Mouse (Mus musculus) lung, postnatal 10 days (tissue): ENCODE measurements at regions not wholly inside any gene's neighbourhood (a gene's known extent, or its start where the extent isn't known, plus 50 kb on each side); places are given as distances from the start of the nearest gene placed in this dataset.
"Not testable (repeated sequence)": the region's sequence is repeated elsewhere in the genome, so short reads cannot be mapped to it uniquely, and the experiment has no call there.

Source experiments
- DNase-seq: peaks from one replicate; pipeline ENCODE4 v3.0.0; 2021

- DNase-seq, result no peak
These were observed 698.5 kb downstream of the Triml1 start for GRCm38 (mm10) chr8:42442786-42443185.

DNA sequence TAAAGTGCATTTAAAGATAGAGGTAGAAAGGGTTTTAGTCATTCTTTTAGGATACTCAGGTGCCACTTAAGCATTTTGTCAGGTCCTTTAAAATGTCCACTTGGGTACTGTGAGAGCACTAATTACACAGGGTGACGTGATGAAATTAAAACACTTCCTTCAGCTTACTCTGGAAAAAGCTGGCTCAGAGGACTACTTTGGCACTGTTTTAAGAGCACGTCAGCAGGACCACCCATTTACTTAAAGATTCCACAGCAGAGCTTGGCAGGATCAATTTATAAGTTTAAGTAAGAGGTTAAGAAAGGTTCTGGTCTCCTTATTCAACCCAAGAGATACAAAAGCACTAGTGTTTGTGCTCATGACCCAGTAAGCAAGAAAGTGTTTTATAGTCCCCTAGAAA, 738.7 kb downstream of the Triml1 start:
- no peak for DNase-seq

DNA sequence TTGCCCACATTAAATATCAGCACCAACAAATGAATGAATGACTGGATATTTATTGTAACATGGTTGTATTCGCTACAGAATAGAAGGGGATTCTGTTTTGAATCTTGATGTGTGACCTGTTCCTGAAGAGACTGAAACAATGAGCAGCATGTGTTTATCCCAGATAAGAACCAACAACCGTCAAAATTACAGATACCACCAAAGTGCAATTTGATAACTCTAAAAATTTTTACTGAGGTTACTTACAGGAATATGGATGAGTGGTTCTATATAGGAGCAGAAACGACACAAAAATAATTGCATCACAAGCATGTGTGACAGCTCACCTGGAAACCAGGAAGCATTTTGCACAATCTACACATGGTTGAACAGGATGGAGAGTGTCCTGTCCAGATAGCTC, 744.4 kb downstream of the Triml1 start:
- DNase-seq, result no peak

- no peak for DNase-seq
These were observed 752.5 kb downstream of the Triml1 start for GRCm38 (mm10) chr8:42388816-42389215.

- no peak for DNase-seq
These were observed 793.1 kb downstream of the Triml1 start for GRCm38 (mm10) chr8:42348073-42348603.

- DNase-seq, result no peak
These were observed 806.6 kb downstream of the Triml1 start for GRCm38 (mm10) chr8:42334708-42335107.

GRCm38 (mm10) chr8:42324663-42325062, 816.6 kb downstream of the Triml1 start:
- peak; percentile 4 for DNase-seq

DNA sequence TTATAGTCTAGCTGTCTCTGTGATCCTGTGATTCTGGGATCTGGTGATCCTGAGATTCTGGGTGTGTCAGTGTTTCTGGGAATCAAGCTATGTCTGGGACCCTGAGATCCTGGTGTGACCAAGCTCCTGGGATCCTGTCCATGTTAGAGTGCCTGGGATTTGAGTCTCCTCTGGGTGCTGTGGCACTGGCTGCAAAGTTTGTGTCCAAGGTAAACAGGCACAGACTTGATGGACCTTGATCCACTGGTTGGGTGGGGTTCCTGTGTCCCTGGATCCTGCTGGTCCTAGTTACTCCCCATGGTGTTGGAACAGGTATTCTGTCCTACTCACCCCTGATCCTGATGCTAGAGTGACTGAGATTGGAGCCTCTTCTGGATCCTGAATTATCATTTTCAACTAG, 818.4 kb downstream of the Triml1 start:
- no peak for DNase-seq

DNA sequence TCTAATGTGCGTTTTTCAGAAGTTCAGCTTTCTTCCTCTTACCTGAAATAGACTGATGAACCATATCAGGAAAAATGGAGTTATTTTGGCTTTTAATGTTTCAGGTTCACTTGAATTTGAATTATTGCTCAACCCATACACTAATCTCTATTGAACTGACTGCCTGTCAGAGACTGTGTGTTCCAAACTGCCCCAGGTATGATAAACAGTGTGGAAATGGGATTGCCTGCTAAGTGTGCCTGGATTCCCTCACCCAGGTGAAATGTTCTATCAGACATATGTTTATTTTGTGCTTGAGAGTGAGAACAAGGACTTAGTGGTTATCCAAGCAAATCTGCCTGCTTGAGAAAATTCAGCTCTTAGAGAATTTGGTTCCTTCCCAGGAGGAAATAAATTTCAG, 830.2 kb downstream of the Triml1 start:
- DNase-seq, result no peak

GRCm38 (mm10) chr8:42291392-42291791, 849.9 kb downstream of the Triml1 start:
- no peak for DNase-seq

DNA sequence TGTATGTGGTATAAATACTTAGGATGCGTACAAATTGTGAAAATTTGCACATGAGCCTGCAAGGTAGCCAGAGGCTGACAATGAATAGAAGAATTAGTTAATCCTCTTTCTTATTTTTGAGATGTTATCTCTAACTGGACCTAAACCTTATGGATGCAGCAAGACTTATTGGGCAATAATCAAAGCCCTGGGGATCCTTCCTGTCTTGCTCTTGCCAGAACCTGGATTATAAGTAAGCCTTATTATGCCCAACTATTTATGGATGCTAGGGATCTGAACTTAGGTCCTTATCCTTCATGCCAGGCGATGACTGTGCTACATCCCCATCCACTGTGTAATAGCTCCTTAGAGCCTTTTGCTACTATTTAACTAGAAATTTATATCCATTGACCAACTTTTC, 859.3 kb downstream of the Triml1 start:
- DNase-seq, result no peak

DNA sequence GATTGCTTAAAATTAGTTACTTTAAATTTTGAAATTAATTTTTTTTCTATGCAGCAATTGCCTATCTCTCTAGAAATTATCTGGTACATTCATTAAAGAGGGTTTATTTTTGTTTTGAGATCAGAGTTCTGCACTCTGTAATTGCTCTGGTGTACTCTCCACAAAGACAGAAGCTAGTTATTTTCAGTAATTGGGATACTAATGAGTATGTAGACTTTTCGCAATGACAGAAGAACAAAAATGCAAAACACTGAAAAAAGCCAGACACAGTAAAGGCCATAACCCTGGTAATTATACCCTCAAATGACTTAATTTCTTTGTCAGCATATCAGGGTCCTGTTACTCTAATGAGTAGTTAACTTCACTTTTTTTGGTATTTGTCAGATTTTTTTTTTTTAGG, 836.5 kb upstream of the Frg1 start:
- no peak for DNase-seq

DNA sequence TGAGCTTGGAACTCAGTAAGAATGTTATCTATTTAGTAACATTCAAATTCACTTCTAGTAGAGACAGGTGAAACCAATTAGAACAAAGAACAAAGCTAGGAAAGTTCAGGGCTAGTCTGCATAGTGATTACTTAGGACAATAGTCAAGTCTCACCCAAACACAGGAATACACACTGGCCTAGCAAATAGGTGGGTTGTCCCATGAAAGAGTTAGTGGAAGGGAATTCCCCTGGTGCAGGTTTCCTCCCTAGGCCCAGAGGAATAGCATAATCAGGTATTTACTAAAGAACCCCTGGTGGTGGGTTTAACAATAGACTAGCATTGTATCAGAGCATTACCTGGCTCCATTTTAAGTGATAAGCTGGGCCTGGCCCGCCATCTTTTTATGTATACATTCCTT, 825.4 kb upstream of the Frg1 start:
- not testable (repeated sequence) for DNase-seq

GRCm38 (mm10) chr8:42219857-42220600, 803.2 kb upstream of the Frg1 start:
- no peak for DNase-seq

GRCm38 (mm10) chr8:42210943-42211342, 794.1 kb upstream of the Frg1 start:
- no peak for DNase-seq

DNA sequence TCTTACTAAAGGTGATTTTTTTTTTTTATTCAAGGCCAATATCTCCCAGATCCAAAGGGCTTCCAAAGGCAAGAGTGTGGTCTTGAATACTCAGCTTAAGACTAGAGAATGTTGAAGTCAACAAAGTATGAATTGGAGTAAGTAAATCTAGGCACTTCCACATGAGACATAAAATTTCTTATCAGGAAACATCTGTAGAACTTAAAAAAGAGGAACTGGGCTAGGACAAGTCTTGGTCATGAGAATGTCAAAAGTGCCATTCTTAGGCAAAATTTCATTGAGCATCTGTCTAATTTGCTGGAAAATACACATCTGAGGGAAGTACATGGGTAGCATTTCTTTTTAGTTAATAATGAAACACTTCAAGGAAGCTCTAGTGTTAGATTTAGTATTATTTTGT, 793.1 kb upstream of the Frg1 start:
- no peak for DNase-seq

DNA sequence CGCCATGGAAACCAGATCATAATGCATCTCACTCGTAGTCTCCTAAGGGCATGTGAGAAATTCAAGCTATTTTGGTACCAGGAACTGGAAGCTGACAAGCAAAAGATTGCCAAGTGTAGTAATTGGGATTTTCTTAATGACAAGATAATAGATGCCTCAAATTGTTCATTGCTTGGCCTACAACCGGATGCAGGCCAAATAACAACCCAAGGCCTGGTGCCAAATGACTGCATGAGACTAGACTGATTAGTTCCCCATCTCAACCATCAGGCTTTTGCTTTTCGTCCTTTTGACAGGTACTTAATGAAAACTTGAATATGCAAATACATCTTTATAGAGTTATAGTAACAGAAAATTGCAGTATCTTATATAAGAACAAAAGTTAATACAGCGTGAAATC, 780.4 kb upstream of the Frg1 start:
- no peak for DNase-seq

- DNase-seq, result no peak
These were observed 777.2 kb upstream of the Frg1 start for GRCm38 (mm10) chr8:42193902-42194550.

- DNase-seq, result no peak
These were observed 770.2 kb upstream of the Frg1 start for GRCm38 (mm10) chr8:42187083-42187482.

- no peak for DNase-seq
These were observed 766.5 kb upstream of the Frg1 start for GRCm38 (mm10) chr8:42183288-42183878.

GRCm38 (mm10) chr8:42162441-42162840, 745.6 kb upstream of the Frg1 start:
- DNase-seq, result no peak

GRCm38 (mm10) chr8:42157006-42157405, 740.1 kb upstream of the Frg1 start:
- no peak for DNase-seq

- no peak for DNase-seq
These were observed 739.7 kb upstream of the Frg1 start for GRCm38 (mm10) chr8:42156588-42156987.

DNA sequence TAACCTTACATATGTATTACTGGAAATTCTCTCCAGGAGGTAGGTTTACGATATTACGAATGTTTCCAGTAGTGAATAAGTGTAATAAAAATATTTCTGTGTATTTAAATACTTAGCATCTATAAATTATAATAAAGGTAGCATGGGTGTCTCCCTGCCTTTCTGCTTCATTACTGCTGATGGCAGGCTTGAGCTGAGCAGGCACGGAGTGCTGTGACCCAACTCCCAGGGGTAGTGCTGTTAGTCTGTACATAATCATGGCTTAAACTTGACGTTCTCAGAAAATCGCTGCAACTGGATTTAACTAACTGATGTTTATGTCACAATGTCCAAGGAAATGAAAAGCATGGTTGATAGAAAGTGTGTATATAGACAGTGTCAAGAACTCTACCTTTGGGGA, 727.8 kb upstream of the Frg1 start:
- no peak for DNase-seq
